Mouse (Mus musculus): ENCODE data around the gene Rln3. TPM values are rescaled to one million over a fixed set of nuclear protein-coding genes. Genes with fewer than 3 reads are reported as not detected.
A peak's percentile ranks its signal among the peaks of the same experiment; 100 is the strongest.

The Rln3 gene
- total RNA-seq, 2 experiments from 2014 or later = not detected

- no peak for TF ChIP-seq CTCF (conservative IDR thresholded peaks at IDR 0.05)
- H3K4me3 ChIP-seq = peak overlapping the region; percentile 66
- H3K27ac ChIP-seq = peak overlapping the region; percentile 94
- peak; percentile 63 to 77 for DNase-seq (ENCODE audit: low spot score in 2 of 2)
Measured at GRCm38 (mm10) chr8:83996567-83997505, 48.0 kb downstream of the Rln3 start.

- Histone ChIP-seq H3K4me3 (peak overlapping the region; percentile 66), H3K27ac (peak overlapping the region; percentile 93)
- no peak for TF ChIP-seq CTCF (conservative IDR thresholded peaks at IDR 0.05)
- DNase-seq (ENCODE audit: low spot score in 2 of 2) = no peak
Measured at GRCm38 (mm10) chr8:83995973-83996372, 48.8 kb downstream of the Rln3 start.

- no peak for DNase-seq (ENCODE audit: low spot score in 2 of 2)
- no peak for TF ChIP-seq CTCF (conservative IDR thresholded peaks at IDR 0.05)
Measured at GRCm38 (mm10) chr8:83994030-83994429, 50.8 kb downstream of the Rln3 start.

More at GRCm38 (mm10) chr8:83994030-83994429, 50.8 kb downstream of the Rln3 start:
- H3K27ac ChIP-seq = no peak overlapping the region
- no peak overlapping the region for H3K4me3 ChIP-seq

Small RNA genes lying within 50 kb of the gene (microRNA-seq; reads per million reads assigned to microRNA genes)
- gene Mir1199 = 0.64 to 0.74 reads per million in 2 experiments
- 0 reads per million in 2 experiments for gene Mir709
- gene Mir8111 = 7.0 to 7.5 reads per million in 2 experiments

Other genes starting within 250 kb of the Rln3 start
- gene Adgrl1, start 144.9 kb downstream of the Rln3 start, total RNA-seq (2021) = 100 to 1,000 TPM; 328 to 329 TPM
- under 1 TPM; 0.44 to 0.87 TPM for gene Gm10644, start 89.8 kb downstream of the Rln3 start, total RNA-seq (2021)
- under 1 TPM; 0.44 to 0.82 TPM for gene Asf1b, start 89.5 kb downstream of the Rln3 start, total RNA-seq (2021)
- 100 to 1,000 TPM; 256 to 257 TPM for gene Prkaca, start 72.0 kb downstream of the Rln3 start, total RNA-seq (2021)
- gene Samd1, start 47.3 kb downstream of the Rln3 start, total RNA-seq (2021) = 10 to 100 TPM; 40.7 to 41.2 TPM
- gene 1700067K01Rik, start 43.5 kb downstream of the Rln3 start, total RNA-seq (2021) = under 1 TPM; 0.66 to 0.82 TPM
- gene 2210011C24Rik, start 32.8 kb downstream of the Rln3 start, total RNA-seq (2021) = 1 to 10 TPM in 1 of 2 experiments, not detected in 1; 1.1 TPM
- 1 to 10 TPM; 2.8 TPM for gene Palm3, start 23.5 kb downstream of the Rln3 start, total RNA-seq (2021)
- 1 to 10 TPM; 2.0 TPM for gene Il27ra, start 2.4 kb downstream of the Rln3 start, total RNA-seq (2021)
- 1 to 10 TPM; 4.2 to 6.7 TPM for gene Gm10643, start 20.1 kb upstream of the Rln3 start, total RNA-seq (2021)
- 10 to 100 TPM; 28.7 to 33.3 TPM for gene Rfx1, start 21.8 kb upstream of the Rln3 start, total RNA-seq (2021)
- gene Dcaf15, start 59.8 kb upstream of the Rln3 start, total RNA-seq (2021) = 10 to 100 TPM; 21.2 to 22.5 TPM
- gene Podnl1, start 81.0 kb upstream of the Rln3 start, total RNA-seq (2021) = not detected
- 10 to 100 TPM; 53.2 to 57.8 TPM for gene Cc2d1a, start 102.9 kb upstream of the Rln3 start, total RNA-seq (2021)
- gene 4930432K21Rik, start 103.0 kb upstream of the Rln3 start, total RNA-seq (2021) = 1 to 10 TPM; 2.1 to 2.9 TPM
- gene Nanos3, start 140.2 kb upstream of the Rln3 start, total RNA-seq (2021) = 1 to 10 TPM; 2.6 to 5.0 TPM
- gene Zswim4, start 192.1 kb upstream of the Rln3 start, total RNA-seq (2021) = 10 to 100 TPM; 18.0 to 19.3 TPM
- gene D8Ertd738e, start 204.7 kb upstream of the Rln3 start, total RNA-seq (2021) = 100 to 1,000 TPM; 143 to 146 TPM
- gene Mri1, start 212.3 kb upstream of the Rln3 start, total RNA-seq (2021) = 10 to 100 TPM; 19.0 to 21.9 TPM
- 10 to 100 TPM; 31.9 to 35.9 TPM for gene Ccdc130, start 225.4 kb upstream of the Rln3 start, total RNA-seq (2021)